Mouse (Mus musculus) E14TG2a.4 (cell line): ENCODE measurements around the gene Nsun2.

Experiments used
- CTCF ChIP-seq: conservative IDR thresholded peaks from 2 replicates; pipeline ENCODE4 v1.5.1; 2014; ENCODE audit warnings: low read length
- NANOG ChIP-seq: IDR thresholded peaks from 2 replicates; pipeline ENCODE4 v1.6.1; 2014; ENCODE audit warnings: borderline replicate concordance, low read length, mixed read lengths
- POU5F1 ChIP-seq: IDR thresholded peaks from 2 replicates; pipeline ENCODE4 v1.6.1; 2014; ENCODE audit warnings: low read length, borderline replicate concordance

DNA sequence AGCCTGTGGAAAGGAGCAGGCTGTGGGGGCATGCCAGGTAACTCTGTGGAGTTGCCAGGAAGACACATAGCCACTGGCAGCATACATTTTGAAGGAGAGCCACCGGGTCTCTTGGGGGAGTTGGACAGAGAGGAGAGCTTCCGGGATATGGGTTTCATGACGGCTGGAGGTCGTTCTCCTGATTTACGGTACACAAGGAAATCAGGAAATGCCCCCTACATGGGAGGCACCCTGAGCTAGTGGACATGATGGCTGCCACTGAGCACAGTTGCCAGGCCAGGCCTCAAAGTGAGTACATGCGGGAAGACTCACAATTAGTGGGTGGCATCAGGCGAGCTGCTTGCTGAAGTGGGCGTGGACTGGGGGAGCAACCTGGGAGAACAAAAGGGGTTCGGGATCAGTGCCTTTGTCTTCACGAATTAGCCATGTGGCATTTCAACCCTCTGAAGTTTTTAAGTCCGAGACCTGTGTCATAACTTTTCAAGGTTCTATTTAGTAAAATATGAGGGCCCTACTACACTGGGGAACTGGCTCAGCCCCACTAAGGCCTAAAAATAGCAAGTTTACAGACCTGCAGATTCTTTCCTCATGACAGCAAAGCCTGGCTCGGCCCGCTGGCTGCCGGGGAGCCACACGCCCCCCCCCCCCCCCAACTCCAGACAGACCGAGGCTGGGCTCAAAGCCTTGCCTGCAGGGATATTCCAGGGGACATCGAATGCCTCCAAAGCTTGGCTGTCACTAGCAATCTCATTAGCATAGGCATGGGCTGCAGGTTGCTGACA, 9.2 kb downstream of the Nsun2 start:
- TF ChIP-seq CTCF (no peak), NANOG (no peak), POU5F1 (no peak)
